ENCODE assay signal across 12 mouse cellular contexts in the genomic region with DNA sequence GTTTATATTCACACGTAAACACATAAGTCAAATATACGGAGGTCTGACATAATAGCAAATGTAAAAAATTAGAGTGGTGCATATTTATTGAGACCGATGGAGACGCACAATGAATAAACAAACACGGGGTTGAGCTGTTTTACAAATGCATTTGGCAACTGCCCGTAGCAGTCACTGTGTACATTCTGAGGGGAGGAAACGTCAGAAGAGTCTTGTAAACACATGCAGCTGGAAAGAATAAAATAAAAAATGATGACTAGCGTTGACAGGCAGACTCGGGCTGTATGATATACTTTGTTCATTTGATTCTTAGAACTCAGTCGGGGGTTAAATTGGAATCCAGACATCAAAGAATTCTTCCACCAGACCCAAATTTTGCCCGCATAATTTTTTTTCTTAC. TPM values are rescaled to one million over a fixed set of nuclear protein-coding genes. Genes with fewer than 3 reads are reported as not detected.
A peak's percentile ranks its signal among the peaks of the same experiment; 100 is the strongest.
DNase-seq lines count a peak whose midpoint lies in the region; ATAC-seq and TF ChIP-seq lines count a peak whose summit lies in the region.
"Had no signal": no experiment of that assay in that cellular context is flagged by ENCODE, and none has a peak within 500 bp of the region (broad histone marks: within the 10 kb centered on the region; RNA-seq: fewer than 3 reads in every experiment).

No protein-coding gene starts in this region.

- H3K27ac ChIP-seq in kidney, embryonic 14.5 days (ENCODE audit: low read depth, low read length), result no peak overlapping the region
- H3K27ac ChIP-seq in kidney, adult 2 months (ENCODE audit: insufficient read depth, low read depth, low read length), result no peak overlapping the region
- H3K27ac ChIP-seq in embryonic facial prominence, embryonic 14.5 days (replicated peaks; ENCODE audit: low read depth, low read length), result peak overlapping the region; percentile 35; the same call in 1 of the 2 replicates
- peak overlapping the region; percentile 83 for H3K27ac ChIP-seq in midbrain, embryonic 16.5 days (ENCODE audit: low read length)

- no peaks in the 10 kb centered on the region for H3K4me1 ChIP-seq in kidney, embryonic 14.5 days (ENCODE audit: control insufficient read depth, insufficient read depth, low read length)
- H3K4me1 ChIP-seq in kidney, adult 2 months (ENCODE audit: control insufficient read depth, insufficient read depth, low read length), result no peaks in the 10 kb centered on the region
- peaks cover 11% of the 10 kb centered on the region for H3K4me1 ChIP-seq in embryonic facial prominence, embryonic 14.5 days (ENCODE audit: control insufficient read depth, insufficient read depth, low read length)
- peaks cover 26% of the 10 kb centered on the region for H3K4me1 ChIP-seq in midbrain, embryonic 16.5 days (ENCODE audit: control insufficient read depth, insufficient read depth, low read length)

- ATAC-seq in kidney, embryonic 14.5 days (ENCODE audit: low FRiP score, low TSS enrichment), result no peak
- no peak for ATAC-seq in embryonic facial prominence, embryonic 14.5 days (ENCODE audit: low read depth)
- ATAC-seq in midbrain, embryonic 16.5 days, result no peak

- DNase-seq in kidney, adult 2 months, result no peak
- peak; percentile 6 for DNase-seq in NIH3T3 (ENCODE audit: low read depth)
- peak; percentile 79 for DNase-seq in embryonic facial prominence, embryonic 14.5 days (ENCODE audit: low spot score)
- DNase-seq in layer of hippocampus, adult 18-20 months (ENCODE audit: low spot score in 2 of 2), result no peak
- DNase-seq in heart, postnatal 4 days, result no peak
- DNase-seq: cerebellum, adult 2 months; gastrocnemius, postnatal 10 days; right cerebral cortex, postnatal 25 days; thymus, postnatal 14 days had no signal

- H3K9ac ChIP-seq in kidney, embryonic 14.5 days (ENCODE audit: low read depth, low read length), result no peak overlapping the region
- no peak overlapping the region for H3K9ac ChIP-seq in embryonic facial prominence, embryonic 14.5 days (ENCODE audit: low read depth, low read length)
- H3K9ac ChIP-seq in midbrain, embryonic 16.5 days (ENCODE audit: low read depth, low read length), result peak overlapping the region; percentile 48; the same call in 1 of the 2 replicates
- H3K9ac ChIP-seq: forebrain, embryonic 12.5 days had no signal

- TF ChIP-seq CTCF in kidney, adult 2 months (conservative IDR thresholded peaks at IDR 0.05; ENCODE audit: insufficient read depth, insufficient read length, low read depth, low read length), result no peak

- H3K36me3 ChIP-seq in kidney, embryonic 14.5 days (ENCODE audit: control insufficient read depth, insufficient read depth, low read length), result no peaks in the 10 kb centered on the region
- no peaks in the 10 kb centered on the region for H3K36me3 ChIP-seq in kidney, adult 2 months (ENCODE audit: control insufficient read depth, insufficient read depth, low read length)
- no peaks in the 10 kb centered on the region for H3K36me3 ChIP-seq in embryonic facial prominence, embryonic 14.5 days (ENCODE audit: control insufficient read depth, insufficient read depth, low read length)
- no peaks in the 10 kb centered on the region for H3K36me3 ChIP-seq in midbrain, embryonic 16.5 days (ENCODE audit: control insufficient read depth, insufficient read depth, low read length)
- H3K36me3 ChIP-seq: forebrain, embryonic 12.5 days had no signal

- no peak for TF ChIP-seq POLR2A in kidney, adult 2 months (IDR thresholded peaks at IDR 0.05; ENCODE audit: low read depth, low read length)

- H3K4me2 ChIP-seq in kidney, embryonic 14.5 days (replicated peaks; ENCODE audit: low read depth, low read length), result peak overlapping the region; percentile 0; the same call in 1 of the 2 replicates
- peak overlapping the region; percentile 42 for H3K4me2 ChIP-seq in embryonic facial prominence, embryonic 14.5 days (ENCODE audit: low read depth, low read length)
- H3K4me2 ChIP-seq in midbrain, embryonic 16.5 days (ENCODE audit: low read length), result peak overlapping the region; percentile 35; the same call in 1 of the 2 replicates
- H3K4me2 ChIP-seq: forebrain, embryonic 12.5 days had no signal

- no peak overlapping the region for H3K4me3 ChIP-seq in kidney, embryonic 14.5 days (ENCODE audit: low read length)
- H3K4me3 ChIP-seq in kidney, adult 2 months (ENCODE audit: insufficient read depth, low read depth, low read length), result no peak overlapping the region
- no peak overlapping the region for H3K4me3 ChIP-seq in embryonic facial prominence, embryonic 14.5 days (ENCODE audit: low read depth, low read length)
- no peak overlapping the region for H3K4me3 ChIP-seq in midbrain, embryonic 16.5 days (ENCODE audit: low read depth, low read length)
- H3K4me3 ChIP-seq: forebrain, embryonic 12.5 days had no signal

- H3K27me3 ChIP-seq in kidney, embryonic 14.5 days (ENCODE audit: control insufficient read depth, insufficient read depth, low read length), result no peaks in the 10 kb centered on the region
- H3K27me3 ChIP-seq in kidney, adult 2 months (replicated peaks; ENCODE audit: control insufficient read depth, insufficient read depth, low read length), result no peaks in the 10 kb centered on the region
- no peaks in the 10 kb centered on the region for H3K27me3 ChIP-seq in embryonic facial prominence, embryonic 14.5 days (replicated peaks; ENCODE audit: control insufficient read depth, insufficient read depth, low read length)
- no peaks in the 10 kb centered on the region for H3K27me3 ChIP-seq in midbrain, embryonic 16.5 days (ENCODE audit: control insufficient read depth, insufficient read depth, low read depth, low read length)

- 52% methylated on average over 11 of the region's 11 CpGs for WGBS in kidney, embryonic 14.5 days
- 64% methylated on average over 11 of the region's 11 CpGs for WGBS in kidney, adult 2 months
- 27% methylated on average over 11 of the region's 11 CpGs for WGBS in embryonic facial prominence, embryonic 14.5 days
- 41% methylated on average over 11 of the region's 11 CpGs for WGBS in midbrain, embryonic 16.5 days

- H3K9me3 ChIP-seq in kidney, embryonic 14.5 days (ENCODE audit: control insufficient read depth, low read length), result no peaks in the 10 kb centered on the region
- H3K9me3 ChIP-seq in embryonic facial prominence, embryonic 14.5 days (ENCODE audit: control insufficient read depth, low read length), result no peaks in the 10 kb centered on the region
- no peaks in the 10 kb centered on the region for H3K9me3 ChIP-seq in midbrain, embryonic 16.5 days (replicated peaks; ENCODE audit: control insufficient read depth, low read length, poor library complexity, severe bottlenecking)
- H3K9me3 ChIP-seq: forebrain, embryonic 12.5 days had no signal

RNA-seq across cellular contexts. Expression of gene Zfhx3, which starts 18.0 kb away (rescaled TPM):
- polyA plus RNA-seq in kidney, embryonic 14.5 days (2014; fragmentation: Nextera tagmentation; extraction: Ambion mirVana), result 11.4 and 11.7 TPM in 2 replicates
- 2.0 and 2.5 TPM in 2 replicates for polyA plus RNA-seq in kidney, adult 2 months (2012; rRNA removed)
- 14.2 and 17.0 TPM in 2 replicates for polyA plus RNA-seq in embryonic facial prominence, embryonic 14.5 days (2014; fragmentation: Nextera tagmentation; extraction: Ambion mirVana)
- polyA plus RNA-seq in midbrain, embryonic 16.5 days (2015; fragmentation: Nextera tagmentation; extraction: Ambion mirVana), result 44.7 and 57.0 TPM in 2 replicates
- total RNA-seq in layer of hippocampus, adult 18-20 months (2021), result 1 to 10 TPM; 4.6 to 4.8 TPM
- 10 to 100 TPM in 1 of 2 experiments, 1 to 10 TPM in 1; 9.7 to 11.5 TPM for total RNA-seq in heart, postnatal 4 days (2021)

Comparison
In these comparisons a context has a peak if more than half of its experiments do, and no peak if none do; other contexts are left out.
1. H3K27ac ChIP-seq: peak in embryonic facial prominence, embryonic 14.5 days (single experiment) and midbrain, embryonic 16.5 days (single experiment); none in kidney, embryonic 14.5 days (single experiment) and kidney, adult 2 months (single experiment).
2. DNase-seq: peak in NIH3T3 (single experiment) and embryonic facial prominence, embryonic 14.5 days (single experiment); none in kidney, adult 2 months (single experiment), layer of hippocampus, adult 18-20 months (0 of 2) and heart, postnatal 4 days (single experiment).
3. Peak in every context shown above with its lines, with median percentiles within 50 percentile points of each other: H3K4me2 ChIP-seq.